Mouse (Mus musculus) heart, embryonic 11.5 days (tissue): ENCODE measurements around the gene Lpp. TPM values are rescaled to one million over a fixed set of nuclear protein-coding genes. Genes with fewer than 3 reads are reported as not detected.
A peak's percentile ranks its signal among the peaks of the same experiment; 100 is the strongest.

Source experiments
- ATAC-seq: fragments of 200-750 bp; cut with Nextera tagmentation; replicated peaks from 2 replicates; pipeline ENCODE4 v1.8.0; 2017; ENCODE audit warnings: moderate library complexity; ENCODE audit not compliant: insufficient number of reproducible peaks, low FRiP score, low TSS enrichment
- H3K27ac ChIP-seq: fragments of 300-500 bp; sonication (generic); 2 replicates; pipeline ENCODE4 v1.5.1; 2014; ENCODE audit warnings: mild to moderate bottlenecking, low read depth, low read length
- H3K27me3 ChIP-seq: fragments of 300-500 bp; sonication (generic); 2 replicates; pipeline ENCODE4 v1.6.1; 2014; ENCODE audit warnings: mild to moderate bottlenecking, low read length, mixed read lengths; ENCODE audit not compliant: control insufficient read depth, insufficient read depth
- H3K36me3 ChIP-seq: fragments of 300-500 bp; sonication (generic); 2 replicates; pipeline ENCODE4 v1.6.1; 2014; ENCODE audit warnings: mild to moderate bottlenecking, low read length, moderate library complexity, mixed read lengths; ENCODE audit not compliant: control insufficient read depth, insufficient read depth
- H3K4me1 ChIP-seq: fragments of 300-500 bp; sonication (generic); 2 replicates; pipeline ENCODE4 v1.6.1; 2014; ENCODE audit warnings: low read length; ENCODE audit not compliant: control insufficient read depth, insufficient read depth
- H3K4me2 ChIP-seq: fragments of 300-500 bp; sonication (generic); 2 replicates; pipeline ENCODE4 v1.6.1; 2014; ENCODE audit warnings: mild to moderate bottlenecking, moderate library complexity
- H3K4me3 ChIP-seq: fragments of 300-500 bp; sonication (generic); 2 replicates; pipeline ENCODE4 v1.5.1; 2014; ENCODE audit warnings: low read depth, low read length
- H3K9ac ChIP-seq: fragments of 300-500 bp; sonication (generic); 2 replicates; pipeline ENCODE4 v1.6.1; 2014; ENCODE audit warnings: mild to moderate bottlenecking, low read depth, low read length, moderate library complexity
- H3K9me3 ChIP-seq: fragments of 300-500 bp; sonication (generic); replicated peaks from 2 replicates; pipeline ENCODE4 v1.6.1; 2016; ENCODE audit warnings: low read length; ENCODE audit not compliant: control insufficient read depth
- WGBS: fragments of 180-500 bp; shearing (Covaris S2); extraction: QIAGEN DNeasy Blood & Tissue Kit; methylation state at CpG from one replicate; pipeline ENCODE4 v1.1.7; 2014; ENCODE audit not compliant: insufficient replicate concordance; 5-methylcytosine and 5-hydroxymethylcytosine counted together
- polyA plus RNA-seq: library from polyadenylated mRNA; unstranded; fragments of >200 nt; fragmentation: Nextera tagmentation; extraction: Ambion mirVana; gene quantifications from 2 replicates; pipeline ENCODE4 v1.2.1, GENCODE M21; 2014

Gene Lpp
- polyA plus RNA-seq, 1 experiment from 2014 or later, result 59.2 TPM

DNA sequence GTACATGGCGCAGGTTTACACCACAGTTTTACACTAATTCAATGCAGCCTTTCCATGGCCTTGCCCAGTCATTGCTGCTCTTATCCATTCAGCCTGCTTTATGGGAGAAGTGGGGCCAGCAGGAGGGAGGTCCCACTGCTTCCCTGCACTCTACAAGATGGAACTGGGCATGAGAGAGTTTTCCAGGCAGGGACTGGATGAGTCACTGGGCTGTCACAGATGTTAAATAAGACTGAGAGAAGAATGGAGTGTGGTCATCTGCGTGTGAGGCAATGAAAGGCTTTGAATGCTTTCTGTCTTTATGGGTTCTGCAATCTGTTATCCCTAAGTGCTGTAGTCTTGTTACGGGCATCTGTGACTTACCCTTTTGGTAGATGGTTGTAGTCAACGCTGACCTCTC, 102.2 kb downstream of the Lpp start:
- peaks cover 67% of the 10 kb centered on the region for H3K4me1 ChIP-seq
- H3K27ac ChIP-seq, result peak overlapping the region; percentile 85
- 64% methylated on average over 4 of the region's 4 CpGs for WGBS
- H3K27me3 ChIP-seq, result no peaks in the 10 kb centered on the region
- ATAC-seq, result no peak
- no peaks in the 10 kb centered on the region for H3K36me3 ChIP-seq
- no peak overlapping the region for H3K4me2 ChIP-seq
- no peak overlapping the region for H3K4me3 ChIP-seq
- H3K9me3 ChIP-seq, result no peaks in the 10 kb centered on the region
- no peak overlapping the region for H3K9ac ChIP-seq

DNA sequence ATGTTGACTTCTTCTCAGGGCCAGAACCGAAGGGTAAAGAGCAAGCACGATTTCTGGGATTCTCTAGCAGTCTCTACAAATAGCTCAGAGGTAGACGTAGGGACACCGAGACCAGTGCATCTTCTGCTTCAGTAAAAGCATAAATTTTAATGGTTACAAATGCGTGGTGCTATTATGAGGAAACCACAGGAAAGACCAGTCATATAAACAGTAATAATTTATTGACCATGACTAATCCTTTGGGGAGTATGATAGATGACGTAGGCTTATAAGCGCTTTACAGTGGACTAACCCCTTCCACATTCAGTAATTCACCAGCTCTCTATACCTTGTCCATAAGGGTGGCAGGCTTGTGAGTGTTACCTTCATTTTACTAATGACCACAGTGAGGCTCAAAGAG, 103.3 kb downstream of the Lpp start:
- no peak overlapping the region for H3K9ac ChIP-seq
- no peak overlapping the region for H3K4me2 ChIP-seq
- no peak overlapping the region for H3K4me3 ChIP-seq
- no peaks in the 10 kb centered on the region for H3K36me3 ChIP-seq
- peaks cover 67% of the 10 kb centered on the region for H3K4me1 ChIP-seq
- WGBS, result 84% methylated on average over 7 of the region's 7 CpGs
- H3K9me3 ChIP-seq, result no peaks in the 10 kb centered on the region
- no peaks in the 10 kb centered on the region for H3K27me3 ChIP-seq
- no peak overlapping the region for H3K27ac ChIP-seq
- ATAC-seq, result no peak

DNA sequence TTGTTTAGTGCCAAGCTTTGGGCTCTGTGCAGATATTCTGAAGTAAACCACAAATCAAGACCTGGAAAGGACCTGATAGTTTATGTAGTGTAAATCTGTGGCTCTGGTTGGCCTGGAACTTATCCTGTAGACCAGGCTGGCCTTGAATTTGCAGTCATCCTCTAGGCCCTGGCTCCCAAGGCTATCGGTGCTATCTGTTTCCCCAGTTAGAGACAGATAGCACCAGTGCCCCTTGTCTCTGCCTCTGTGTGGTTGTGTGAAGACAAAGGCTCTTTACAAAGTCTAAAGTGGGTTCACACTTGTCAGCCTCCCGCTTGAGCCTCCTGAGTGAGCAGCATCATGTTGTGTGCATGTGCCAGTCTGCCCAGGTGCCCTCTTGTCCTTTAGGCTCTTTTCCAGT, 104.1 kb downstream of the Lpp start:
- H3K36me3 ChIP-seq, result no peaks in the 10 kb centered on the region
- no peak overlapping the region for H3K4me3 ChIP-seq
- H3K27me3 ChIP-seq, result no peaks in the 10 kb centered on the region
- H3K27ac ChIP-seq, result no peak overlapping the region
- WGBS, result 47% methylated on average over 2 of the region's 2 CpGs
- no peak for ATAC-seq
- peaks cover 67% of the 10 kb centered on the region for H3K4me1 ChIP-seq
- no peak overlapping the region for H3K9ac ChIP-seq
- no peak overlapping the region for H3K4me2 ChIP-seq
- H3K9me3 ChIP-seq, result no peaks in the 10 kb centered on the region

DNA sequence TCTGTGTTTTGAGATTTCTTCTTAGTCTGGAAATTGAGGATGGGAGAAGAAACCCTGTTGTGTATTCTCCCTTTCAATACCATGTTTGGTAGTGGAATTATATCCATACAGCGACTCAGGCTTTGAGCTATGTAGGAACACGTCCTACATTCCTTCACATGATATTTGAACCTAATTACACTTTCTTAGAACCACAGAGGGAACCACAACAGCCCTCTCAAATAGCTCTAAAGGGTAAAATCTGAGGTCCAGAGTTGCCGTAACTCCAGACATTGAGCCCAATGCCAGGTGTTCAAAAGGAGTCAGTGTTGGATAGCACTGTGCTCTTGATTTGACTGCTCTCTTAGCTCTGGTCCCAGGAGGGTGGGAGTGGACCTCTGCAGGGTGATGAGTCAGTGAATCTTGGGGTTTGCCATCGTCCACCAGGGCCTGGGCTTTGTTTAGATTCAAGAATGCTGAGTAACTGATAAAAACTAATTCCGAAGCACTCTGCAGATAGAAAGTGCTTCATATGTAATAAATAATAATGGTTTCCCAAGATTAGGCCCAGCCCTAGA, 104.9 kb downstream of the Lpp start:
- Histone ChIP-seq H3K4me2 (no peak overlapping the region), H3K9ac (no peak overlapping the region), H3K4me3 (no peak overlapping the region), H3K27ac (no peak overlapping the region), H3K27me3 (no peaks in the 10 kb centered on the region), H3K4me1 (peaks cover 69% of the 10 kb centered on the region), H3K36me3 (no peaks in the 10 kb centered on the region), H3K9me3 (no peaks in the 10 kb centered on the region)
- WGBS, result 67% methylated on average over 5 of the region's 5 CpGs
- no peak for ATAC-seq

DNA sequence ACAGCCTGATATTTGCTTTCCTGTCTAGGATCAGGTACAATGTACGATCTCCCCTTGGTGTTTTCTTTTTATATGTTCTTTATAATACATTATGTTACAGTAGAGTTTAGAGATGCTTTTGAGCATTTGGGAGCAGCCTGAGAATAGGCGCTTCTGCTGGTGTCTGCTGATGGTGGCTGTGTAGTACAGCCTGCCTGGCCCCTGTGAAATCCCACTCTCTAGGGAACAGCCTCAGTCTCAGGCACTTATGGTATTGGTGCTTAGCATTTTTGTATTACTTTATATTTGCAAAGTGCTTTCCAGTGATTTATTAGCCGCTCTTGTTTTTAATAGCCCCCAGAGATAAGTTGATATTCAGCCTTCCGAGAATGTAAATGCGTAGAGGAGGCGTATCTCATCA, 107.9 kb downstream of the Lpp start:
- WGBS, result 47% methylated on average over 6 of the region's 6 CpGs
- Histone ChIP-seq H3K27ac (peak overlapping the region; percentile 77; the same call in 1 of the 2 replicates), H3K4me2 (no peak overlapping the region), H3K36me3 (no peaks in the 10 kb centered on the region), H3K9me3 (no peaks in the 10 kb centered on the region), H3K4me3 (no peak overlapping the region), H3K27me3 (no peaks in the 10 kb centered on the region), H3K4me1 (peaks cover 44% of the 10 kb centered on the region), H3K9ac (no peak overlapping the region)
- no peak for ATAC-seq

DNA sequence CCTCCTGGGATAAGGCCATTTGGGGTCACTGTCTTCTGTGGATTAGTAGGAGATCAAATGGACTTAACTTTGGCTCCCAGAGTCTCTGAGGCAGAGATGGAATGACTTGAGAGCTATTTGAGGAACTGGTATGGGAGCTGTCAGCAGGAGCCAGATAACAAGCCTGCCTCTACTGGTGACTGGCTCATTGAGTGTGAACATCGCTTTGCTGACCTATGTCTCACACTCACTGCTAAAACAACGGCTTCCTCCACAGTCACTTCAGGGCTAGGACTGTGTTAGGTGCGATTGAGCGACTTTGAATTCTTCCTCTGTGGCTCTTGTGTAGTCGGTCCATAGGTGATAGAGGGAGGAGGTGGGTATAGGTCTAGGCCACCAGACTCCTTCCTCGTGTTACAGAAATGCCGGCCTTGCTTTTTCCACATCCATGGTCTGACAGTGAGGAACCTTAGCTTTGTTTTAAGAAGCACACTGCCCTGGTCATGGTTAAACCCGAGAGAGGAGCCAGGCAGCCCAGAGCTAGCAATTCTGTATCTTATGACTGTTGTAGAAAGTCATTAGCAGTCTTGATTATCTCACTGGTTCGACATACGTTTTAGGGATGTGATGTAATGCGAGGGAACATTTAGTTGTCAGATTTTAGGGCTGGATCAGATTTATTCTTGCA, 108.5 kb downstream of the Lpp start:
- Histone ChIP-seq H3K4me3 (no peak overlapping the region), H3K4me2 (no peak overlapping the region), H3K27me3 (no peaks in the 10 kb centered on the region), H3K9ac (no peak overlapping the region), H3K9me3 (no peaks in the 10 kb centered on the region), H3K36me3 (no peaks in the 10 kb centered on the region), H3K27ac (peak overlapping the region; percentile 77), H3K4me1 (peaks cover 43% of the 10 kb centered on the region)
- ATAC-seq, result peak; percentile 53; the same call in 1 of the 2 replicates
- WGBS, result 36% methylated on average over 11 of the region's 11 CpGs

DNA sequence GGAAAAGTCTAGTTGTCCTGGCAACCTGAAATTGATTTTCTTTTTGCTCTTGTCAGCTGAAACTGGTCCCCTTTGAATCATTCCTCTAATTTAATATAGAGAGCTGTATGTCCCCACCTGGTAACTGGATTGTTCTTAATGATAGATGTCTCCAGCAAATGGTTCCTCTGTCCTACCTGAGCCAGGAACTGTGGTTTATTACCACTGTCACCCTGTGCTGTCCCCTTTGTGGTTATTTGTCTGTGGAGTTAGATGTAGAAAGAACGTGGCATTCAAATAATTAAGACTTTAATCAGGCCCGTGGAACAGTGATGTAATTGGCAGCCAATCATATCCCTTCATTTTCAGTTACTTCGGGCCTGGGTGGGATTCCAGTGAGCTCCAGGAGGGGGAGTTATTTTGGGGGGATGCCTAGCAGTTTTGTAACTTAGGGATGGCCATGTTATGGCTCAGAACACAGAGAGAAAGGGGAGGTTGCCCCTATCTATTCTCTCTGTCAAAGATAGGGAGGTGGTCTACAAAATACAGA, 109.1 kb downstream of the Lpp start:
- no peak overlapping the region for H3K4me3 ChIP-seq
- H3K4me1 ChIP-seq, result peaks cover 39% of the 10 kb centered on the region
- WGBS, result 82% methylated on average over 3 of the region's 3 CpGs
- H3K9me3 ChIP-seq, result no peaks in the 10 kb centered on the region
- no peaks in the 10 kb centered on the region for H3K27me3 ChIP-seq
- ATAC-seq, result no peak
- H3K4me2 ChIP-seq, result no peak overlapping the region
- H3K9ac ChIP-seq, result no peak overlapping the region
- H3K36me3 ChIP-seq, result no peaks in the 10 kb centered on the region
- H3K27ac ChIP-seq, result peak overlapping the region; percentile 77

DNA sequence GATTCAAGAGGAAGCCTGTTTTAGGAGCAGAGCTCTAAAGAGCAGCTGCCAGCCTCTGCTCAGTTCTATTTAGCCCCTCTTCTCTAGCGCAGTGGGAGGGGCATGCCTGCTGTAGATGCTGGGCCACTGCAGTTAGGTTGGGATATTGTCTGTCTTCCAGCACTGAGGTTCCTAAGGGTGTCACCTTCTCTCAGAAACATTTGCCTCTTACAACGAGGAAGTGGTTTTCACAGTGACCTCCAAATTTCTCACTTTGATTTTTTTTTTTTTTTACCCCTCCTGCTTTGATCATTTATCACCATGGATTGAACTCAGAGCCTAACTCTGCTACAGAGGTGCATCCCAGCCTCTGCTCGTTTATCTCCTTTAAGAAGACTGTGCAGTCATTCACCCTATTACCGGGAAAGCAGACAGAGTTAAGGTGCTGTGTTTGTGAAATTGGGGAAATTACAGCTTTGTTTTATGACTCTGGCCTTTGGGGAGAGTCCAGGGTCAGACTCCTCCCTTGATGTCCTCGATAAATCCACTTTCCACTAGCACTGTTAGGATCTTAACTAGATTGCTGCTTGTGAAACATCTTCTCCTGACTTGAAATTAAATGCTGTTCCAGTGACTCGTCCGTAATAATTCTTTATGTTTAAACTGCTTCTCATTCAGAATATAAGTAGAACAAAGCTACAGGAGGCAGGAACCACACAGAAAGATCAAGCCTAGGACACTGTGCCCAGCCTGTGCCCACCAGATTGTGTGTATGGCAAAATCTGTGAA, 111.7 kb downstream of the Lpp start:
- ATAC-seq, result no peak
- 60% methylated on average over 7 of the region's 7 CpGs for WGBS
- H3K9ac ChIP-seq, result no peak overlapping the region
- H3K9me3 ChIP-seq, result no peaks in the 10 kb centered on the region
- H3K4me2 ChIP-seq, result no peak overlapping the region
- no peaks in the 10 kb centered on the region for H3K27me3 ChIP-seq
- peaks cover 48% of the 10 kb centered on the region for H3K4me1 ChIP-seq
- H3K27ac ChIP-seq, result no peak overlapping the region
- H3K4me3 ChIP-seq, result no peak overlapping the region
- no peaks in the 10 kb centered on the region for H3K36me3 ChIP-seq
